Mouse (Mus musculus): ENCODE measurements around the gene Gm49425.

Gene Gm49425

GRCm38 (mm10) chr15:101491431-101491830 is 25.6 kb downstream of the Gm49425 start, which contains the start of gene Krt83:
Krt83 (minus strand) TSS chr15:101491512.
- no peak for DNase-seq (ENCODE audit: low read depth, low spot score)

- no peak for DNase-seq (ENCODE audit: low read depth, low spot score)
Observed at GRCm38 (mm10) chr15:101485911-101486635, 31.0 kb downstream of the Gm49425 start.

GRCm38 (mm10) chr15:101484939-101485338 is 32.1 kb downstream of the Gm49425 start:
- no peak for DNase-seq (ENCODE audit: low read depth, low spot score)

GRCm38 (mm10) chr15:101483646-101484045 is 33.4 kb downstream of the Gm49425 start:
- no peak for DNase-seq (ENCODE audit: low read depth, low spot score)

GRCm38 (mm10) chr15:101482056-101482455 is 35.0 kb downstream of the Gm49425 start:
- no peak for DNase-seq (ENCODE audit: low read depth, low spot score)

GRCm38 (mm10) chr15:101479666-101480060 is 37.4 kb downstream of the Gm49425 start:
- DNase-seq (ENCODE audit: low read depth, low spot score) = no peak

- no peak for DNase-seq (ENCODE audit: low read depth, low spot score)
Observed at GRCm38 (mm10) chr15:101479007-101479665, 37.9 kb downstream of the Gm49425 start.

- no peak for DNase-seq (ENCODE audit: low read depth, low spot score)
Observed at GRCm38 (mm10) chr15:101472952-101473528, 44.0 kb downstream of the Gm49425 start, which contains the start of gene Krt86. Krt86 (plus strand) TSS chr15:101473478.

- DNase-seq (ENCODE audit: low read depth, low spot score) = no peak
Observed at GRCm38 (mm10) chr15:101469093-101469492, 48.0 kb downstream of the Gm49425 start.
